Mouse (Mus musculus): ENCODE measurements around the gene Ube2dnl2.

Gene Ube2dnl2

DNA sequence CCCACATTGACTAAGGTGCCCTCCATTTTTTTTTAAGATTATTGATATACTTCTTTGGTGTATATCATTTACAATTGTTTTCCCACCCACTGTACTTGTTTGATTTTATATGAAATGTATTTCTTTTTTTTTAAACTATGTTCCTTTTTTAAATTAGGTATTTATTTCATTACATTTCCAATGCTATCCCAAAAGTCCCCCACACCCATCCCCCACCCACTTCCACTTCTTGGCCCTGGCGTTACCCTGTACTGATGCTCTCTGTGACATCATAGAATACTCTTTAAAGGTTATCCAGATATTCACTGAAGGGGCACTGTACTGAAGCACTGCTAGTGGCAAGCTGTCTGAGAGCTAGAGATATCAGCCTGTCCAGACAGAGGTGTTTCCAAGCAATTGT lies at the start of gene Ube2dnl2:
Gene Ube2dnl2 (plus strand): TSS at position 301 of the 400 bp plus-strand sequence.
- no peak for DNase-seq (ENCODE audit: low spot score in 2 of 2)

DNA sequence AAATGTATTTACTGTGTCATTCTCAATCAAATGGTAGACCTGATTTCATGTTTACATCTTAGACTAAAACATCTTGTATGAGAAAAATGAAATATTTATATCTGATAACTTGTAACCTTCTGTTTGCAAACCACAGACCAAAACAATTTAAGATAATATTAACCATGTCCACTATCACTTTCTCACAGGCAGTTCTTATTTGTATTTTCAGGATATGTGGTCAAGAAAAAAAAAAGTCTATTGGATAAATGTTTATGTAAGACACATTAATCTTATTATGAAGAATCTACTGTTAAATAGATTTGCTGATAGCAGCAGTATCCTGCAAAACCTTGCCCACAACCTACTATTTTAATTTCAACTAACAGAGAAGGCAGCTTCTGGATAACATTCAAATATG lies 11.9 kb upstream of the Ube2dnl2 start:
- DNase-seq (ENCODE audit: low spot score in 2 of 2), result no peak

DNA sequence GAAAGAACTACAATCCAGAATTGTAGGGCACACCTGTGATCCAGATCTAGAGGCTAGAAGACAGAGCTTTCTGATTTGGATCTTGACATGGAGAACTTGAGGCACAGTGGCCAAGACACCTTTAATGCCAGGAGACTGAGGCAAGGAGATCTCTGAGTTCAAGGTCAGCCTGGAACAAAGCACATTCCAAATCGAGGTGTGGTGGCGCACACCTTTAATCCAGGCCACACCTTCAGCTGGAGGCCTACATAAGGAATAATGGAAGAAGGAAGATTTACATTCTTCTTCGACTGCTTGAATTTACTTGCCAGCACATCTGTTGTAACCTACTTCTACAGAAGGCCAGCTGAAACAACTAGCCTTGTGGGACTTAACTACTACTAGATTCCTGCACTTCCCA lies 9.9 kb upstream of the Ube2dnl2 start:
- DNase-seq (ENCODE audit: low spot score in 2 of 2), result no peak

DNA sequence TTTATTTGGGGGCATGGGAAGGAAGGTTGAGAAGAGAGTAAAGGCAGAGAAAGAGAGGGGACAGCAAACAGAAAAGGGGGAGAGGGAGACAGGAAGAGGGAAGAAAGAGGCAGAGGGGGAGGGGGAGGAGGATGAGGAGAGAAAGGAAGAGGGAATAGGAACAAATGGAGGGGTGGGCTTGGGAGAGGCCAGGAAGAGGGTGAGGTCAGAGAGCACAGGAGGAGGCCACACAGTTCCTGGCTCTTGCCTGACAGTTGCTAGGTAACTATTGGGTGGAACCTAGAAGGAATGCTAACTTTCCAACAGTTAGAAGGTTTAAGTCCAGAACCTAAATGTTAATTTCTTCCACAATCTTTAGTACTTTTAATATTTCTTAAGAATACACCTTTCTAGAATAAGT lies 4.0 kb upstream of the Ube2dnl2 start:
- no peak for DNase-seq (ENCODE audit: low spot score in 2 of 2)

DNA sequence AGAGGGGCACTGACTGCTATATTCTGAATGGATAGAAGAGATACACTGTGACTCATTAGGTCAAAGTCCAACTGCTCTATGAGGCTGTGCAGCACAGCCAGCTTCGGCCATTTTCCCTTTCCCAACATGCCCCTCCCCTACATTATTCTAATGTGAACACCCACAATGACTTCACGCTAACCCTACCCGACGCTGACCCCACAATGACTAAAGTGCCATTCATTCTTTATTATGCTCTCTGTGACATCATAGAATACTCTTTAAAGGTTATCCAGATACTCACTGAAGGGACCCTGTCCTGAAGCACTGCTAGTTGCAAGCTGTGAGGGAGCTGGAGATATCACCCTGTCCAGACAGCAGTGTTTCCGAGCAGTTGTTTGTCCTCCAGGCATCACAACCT lies 2.7 kb upstream of the Ube2dnl2 start, which contains the start of gene Ube2dnl1:
Gene Ube2dnl1 (plus strand): TSS at position 301 of the 400 bp plus-strand sequence.
- DNase-seq (ENCODE audit: low spot score in 2 of 2), result no peak

DNA sequence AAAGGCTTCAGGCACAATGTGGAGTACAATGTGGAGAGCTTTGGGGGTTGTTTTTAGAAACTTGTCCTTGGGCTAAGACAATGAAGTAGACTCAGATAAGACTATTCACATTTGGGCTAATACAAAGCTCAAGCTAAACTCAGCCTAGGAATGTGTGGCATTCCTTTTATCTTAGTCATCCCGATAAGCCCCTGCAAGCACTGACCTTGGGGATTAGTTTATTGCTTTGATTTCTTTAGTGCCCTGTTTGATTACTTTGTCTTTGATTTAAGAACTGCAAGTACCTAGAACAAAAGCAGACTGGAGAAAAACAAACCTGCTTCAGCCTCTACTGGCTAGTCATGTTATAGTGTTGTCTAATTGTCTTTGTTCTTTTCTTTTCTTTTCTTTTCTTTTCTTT lies 47.7 kb downstream of the Ube2dnl2 start:
- DNase-seq (ENCODE audit: low spot score in 2 of 2), result no peak

Data from natural killer cell, adult 2 months (primary cell).